Mouse (Mus musculus) Patski (cell line): Measurements from ENCODE around the gene Ccdc28a. TPM values are rescaled to one million over a fixed set of nuclear protein-coding genes. Genes with fewer than 3 reads are reported as not detected.
A peak's percentile ranks its signal among the peaks of the same experiment; 100 is the strongest.

Source experiments
- ATAC-seq: fragments of 100-300 bp; one replicate; pipeline ENCODE4 v1.8.0; 2021
- CTCF ChIA-PET: fragments of 350-600 bp; sonication (Branson Sonifier 250); formaldehyde crosslinking; loops from one replicate; lab custom pipeline; 2022; ENCODE audit warnings: inconsistent platforms; lab: Charles Lee
- POLR2A ChIA-PET: fragments of 350-600 bp; sonication (Branson Sonifier 250); formaldehyde crosslinking; loops from one replicate; lab custom pipeline; 2022; ENCODE audit warnings: antibody characterized with exemption, inconsistent platforms; lab: Charles Lee
- DNase-seq: peaks from one replicate; pipeline ENCODE4 v3.0.0-alpha.2; 2011; ENCODE audit warnings: low read depth, low spot score
- H3K27me3 ChIP-seq: fragments of 371-371 bp; one replicate; pipeline ENCODE4 v1.5.1; 2021
- CTCF ChIP-seq: fragments of 100-300 bp; IDR thresholded peaks from one replicate; pipeline ENCODE4 v1.5.1; 2021
- in situ Hi-C: fragments of 300-500 bp; cut with MboI; formaldehyde crosslinking; loops from 3 replicates; pipeline ENCODE4 v1.11.1; 2018; ENCODE audit warnings: low pct_unique_long_range_greater_than_20kb, mixed read lengths
- polyA plus RNA-seq: library from polyadenylated mRNA; unstranded; gene quantifications from one replicate; pipeline ENCODE4 v1.2.3, GENCODE M21; 2021

The Ccdc28a gene
- polyA plus RNA-seq: 25.0 TPM

GRCm38 (mm10) chr10:18234560-18235401 is at the start of gene Ccdc28a:
Gene Ccdc28a, minus strand, starts transcription at chr10:18234998.
- in situ Hi-C loops: loop anchor here (5.0 kb wide), 2 partner anchors 88 to 293 kb away; no protein-coding TSS in a partner anchor
- DNase-seq (peak; percentile 75), ATAC-seq (peak; percentile 96)
- TF ChIP-seq CTCF: no peak
- POLR2A ChIA-PET: interaction anchor here (0.6 kb wide), 1 partner anchor 360 kb away, joined by 3 read pairs; no protein-coding TSS in a partner anchor
- CTCF ChIA-PET: no interaction called here
- no peaks in the 10 kb centered on the region for H3K27me3 ChIP-seq

GRCm38 (mm10) chr10:18283991-18284390 is 49.2 kb upstream of the Ccdc28a start:
- ChIA-PET CTCF (no interaction called here), POLR2A (interaction anchor here (0.6 kb wide), 1 partner anchor 34 kb away, joined by 3 read pairs; no protein-coding TSS in a partner anchor)
- in situ Hi-C loops: no loop called here
- no peak for DNase-seq
- no peaks in the 10 kb centered on the region for H3K27me3 ChIP-seq
- no peak for TF ChIP-seq CTCF
- ATAC-seq: no peak

- CTCF ChIA-PET: interaction anchor here (1.2 to 1.9 kb wide), 3 partner anchors 23 to 43 kb away, joined by 4 to 5 read pairs (median 4); partner anchors contain the start of gene Nhsl1
- POLR2A ChIA-PET: no interaction called here
- H3K27me3 ChIP-seq: no peaks in the 10 kb centered on the region
- in situ Hi-C loops: no loop called here
- no peak for TF ChIP-seq CTCF
- DNase-seq: no peak
- no peak for ATAC-seq
Measured at GRCm38 (mm10) chr10:18276090-18276734, 41.4 kb upstream of the Ccdc28a start.

GRCm38 (mm10) chr10:18251345-18251744 is 16.5 kb upstream of the Ccdc28a start:
- ChIA-PET CTCF (no interaction called here), POLR2A (no interaction called here)
- DNase-seq: no peak
- no peak for ATAC-seq
- in situ Hi-C loops: loop anchor here (10.0 kb wide), 1 partner anchor 53 kb away; no protein-coding TSS in a partner anchor
- no peak for TF ChIP-seq CTCF
- H3K27me3 ChIP-seq: no peaks in the 10 kb centered on the region

- ChIA-PET CTCF (interaction anchor here (0.9 to 2.1 kb wide), 4 partner anchors 146 to 295 kb away, joined by 3 to 8 read pairs (median 3); no protein-coding TSS in a partner anchor), POLR2A (interaction anchor here (0.6 kb wide), 1 partner anchor 104 kb away, joined by 3 read pairs; no protein-coding TSS in a partner anchor)
- no peaks in the 10 kb centered on the region for H3K27me3 ChIP-seq
- in situ Hi-C loops: no loop called here
- peak; percentile 58 for TF ChIP-seq CTCF
- ATAC-seq (no peak), DNase-seq (no peak)
Measured at GRCm38 (mm10) chr10:18243614-18244013, 8.8 kb upstream of the Ccdc28a start.

- DNase-seq (no peak), ATAC-seq (no peak)
- H3K27me3 ChIP-seq: no peaks in the 10 kb centered on the region
- ChIA-PET CTCF (interaction anchor here (1.1 to 1.4 kb wide), 2 partner anchors 20 to 291 kb away, joined by 3 to 7 read pairs; no protein-coding TSS in a partner anchor), POLR2A (no interaction called here)
- no peak for TF ChIP-seq CTCF
- in situ Hi-C loops: loop anchor here (5.0 kb wide), 2 partner anchors 85 to 290 kb away; no protein-coding TSS in a partner anchor
Measured at GRCm38 (mm10) chr10:18237191-18237590, 2.4 kb upstream of the Ccdc28a start.

GRCm38 (mm10) chr10:18236328-18236927 is 1.6 kb upstream of the Ccdc28a start:
- no peak for DNase-seq
- in situ Hi-C loops: loop anchor here (5.0 kb wide), 2 partner anchors 86 to 291 kb away; no protein-coding TSS in a partner anchor
- peak; percentile 35 for TF ChIP-seq CTCF
- POLR2A ChIA-PET: no interaction called here
- CTCF ChIA-PET: no interaction called here
- no peak for ATAC-seq
- H3K27me3 ChIP-seq: no peaks in the 10 kb centered on the region

- ChIA-PET POLR2A (no interaction called here), CTCF (no interaction called here)
- no peaks in the 10 kb centered on the region for H3K27me3 ChIP-seq
- DNase-seq (no peak), ATAC-seq (peak; percentile 22)
- in situ Hi-C loops: loop anchor here (5.0 kb wide), 2 partner anchors 87 to 292 kb away; no protein-coding TSS in a partner anchor
- TF ChIP-seq CTCF: no peak
Measured at GRCm38 (mm10) chr10:18235402-18235747, 577 bp upstream of the Ccdc28a start.

GRCm38 (mm10) chr10:18233891-18234290 is 907 bp downstream of the Ccdc28a start:
- DNase-seq (no peak), ATAC-seq (no peak)
- TF ChIP-seq CTCF: peak; percentile 61
- H3K27me3 ChIP-seq: no peaks in the 10 kb centered on the region
- CTCF ChIA-PET: no interaction called here
- in situ Hi-C loops: no loop called here
- POLR2A ChIA-PET: interaction anchor here (0.6 kb wide), 1 partner anchor 359 kb away, joined by 3 read pairs; no protein-coding TSS in a partner anchor

GRCm38 (mm10) chr10:18224386-18224785 is 10.4 kb downstream of the Ccdc28a start:
- ATAC-seq: no peak
- POLR2A ChIA-PET: no interaction called here
- CTCF ChIA-PET: no interaction called here
- in situ Hi-C loops: no loop called here
- H3K27me3 ChIP-seq: no peaks in the 10 kb centered on the region
- no peak for DNase-seq
- no peak for TF ChIP-seq CTCF
